Mouse (Mus musculus): ENCODE measurements around the gene Srp9. TPM values are rescaled to one million over a fixed set of nuclear protein-coding genes. Genes with fewer than 3 reads are reported as not detected.

Srp9 gene
- polyA plus RNA-seq, 1 experiment from 2014 or later = 75.4 TPM

DNA sequence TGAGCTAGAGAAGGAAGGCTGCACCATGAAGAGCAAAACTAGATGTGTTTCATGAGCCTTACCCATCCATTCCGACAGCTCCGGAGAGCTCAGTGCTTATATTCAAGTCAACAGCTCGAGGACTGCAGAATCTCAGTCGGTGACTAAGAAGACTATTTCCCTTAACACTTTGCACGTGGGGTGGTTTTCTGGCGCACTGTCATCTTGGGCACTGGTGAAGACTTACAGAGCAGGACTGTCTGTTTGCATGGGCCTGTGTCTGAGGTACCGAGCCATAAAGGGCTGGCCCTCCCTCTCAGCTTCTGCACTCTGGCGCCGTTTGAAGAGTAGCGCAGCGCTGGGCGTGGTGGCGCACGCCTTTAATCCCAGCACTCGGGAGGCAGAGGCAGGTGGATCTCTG lies 12.2 kb upstream of the Srp9 start:
- WGBS (ENCODE audit: missing documents) = 87% methylated on average over 13 of the region's 15 CpGs
- Histone ChIP-seq H3K79me2 (ENCODE audit: inconsistent target) (no peaks in the 10 kb centered on the region), H3K36me3 (ENCODE audit: inconsistent target) (no peaks in the 10 kb centered on the region), H3K27ac (no peak overlapping the region), H3K4me3 (ENCODE audit: inconsistent target) (no peak overlapping the region)

GRCm38 (mm10) chr1:182113131-182113530 lies 11.4 kb upstream of the Srp9 start:
- WGBS (ENCODE audit: missing documents) = 94% methylated on average over 10 of the region's 11 CpGs
- no peaks in the 10 kb centered on the region for H3K36me3 ChIP-seq (ENCODE audit: inconsistent target)
- no peak overlapping the region for H3K27ac ChIP-seq
- H3K79me2 ChIP-seq (ENCODE audit: inconsistent target) = no peaks in the 10 kb centered on the region
- H3K4me3 ChIP-seq (ENCODE audit: inconsistent target) = no peak overlapping the region

DNA sequence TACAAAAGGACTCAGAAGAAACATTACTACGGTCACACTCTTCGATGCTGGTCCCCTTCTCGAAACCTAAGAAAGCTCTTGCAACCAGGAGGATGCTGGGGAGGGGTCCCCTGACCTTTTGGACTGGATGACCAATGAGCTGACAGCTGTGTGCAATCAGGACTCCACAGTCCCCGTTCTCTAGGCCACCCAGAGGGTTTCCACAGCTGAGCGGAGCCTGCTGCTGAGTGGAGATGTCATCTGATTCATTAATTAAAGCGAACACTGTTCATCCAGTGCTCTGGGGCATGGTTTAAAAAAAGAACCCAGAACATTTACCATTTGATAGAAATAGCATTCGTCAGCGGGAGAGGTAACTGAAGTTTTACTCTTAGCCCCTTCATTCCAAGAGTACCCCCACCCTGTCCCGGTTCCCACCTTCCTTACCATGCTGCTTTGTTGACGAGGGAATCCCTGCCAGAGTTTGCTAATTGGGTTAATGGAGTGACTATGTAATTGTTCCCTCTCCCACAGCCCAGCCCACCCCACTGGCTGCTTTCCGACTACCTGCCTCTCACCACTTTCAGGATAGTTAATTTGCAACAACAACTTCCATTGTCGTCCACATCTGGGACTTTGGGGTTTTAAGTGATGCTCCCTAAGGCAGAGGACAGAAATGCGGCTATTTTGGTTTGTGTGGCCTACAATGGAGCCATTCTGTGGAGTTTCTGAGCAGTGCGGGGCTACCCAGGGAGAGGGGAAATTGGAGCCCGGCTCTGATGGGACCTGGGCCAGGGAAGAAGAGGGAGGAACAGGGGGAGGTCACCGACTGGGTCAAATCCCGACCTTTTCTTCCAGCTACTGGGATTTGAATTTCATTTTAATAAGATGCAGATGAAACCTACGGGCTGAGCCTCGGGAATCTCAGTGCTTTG lies 10.7 kb upstream of the Srp9 start:
- Histone ChIP-seq H3K4me3 (ENCODE audit: inconsistent target) (no peak overlapping the region), H3K36me3 (ENCODE audit: inconsistent target) (no peaks in the 10 kb centered on the region), H3K27ac (no peak overlapping the region), H3K79me2 (ENCODE audit: inconsistent target) (no peaks in the 10 kb centered on the region)
- WGBS (ENCODE audit: missing documents) = 86% methylated on average over 19 of the region's 19 CpGs

DNA sequence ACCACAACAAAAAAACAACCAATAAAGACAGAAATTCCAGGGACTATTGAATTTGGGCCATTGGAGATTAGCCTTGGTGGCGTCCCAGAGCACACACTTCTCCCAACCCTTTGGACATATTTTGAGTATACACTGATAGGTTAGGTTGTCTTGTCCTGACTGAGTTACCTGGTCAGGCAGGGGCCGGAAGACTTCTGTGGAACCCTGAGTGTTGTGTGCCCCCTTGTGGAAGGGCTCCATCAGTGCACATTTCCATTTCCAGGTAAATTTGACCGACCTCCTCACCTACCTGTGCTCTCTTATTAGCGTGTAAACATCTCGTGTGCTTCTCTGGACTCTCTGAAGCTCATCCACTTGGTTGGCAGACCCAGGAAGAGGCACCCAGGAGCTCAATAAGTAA lies 9.3 kb upstream of the Srp9 start:
- Histone ChIP-seq H3K4me3 (ENCODE audit: inconsistent target) (no peak overlapping the region), H3K36me3 (ENCODE audit: inconsistent target) (no peaks in the 10 kb centered on the region), H3K79me2 (ENCODE audit: inconsistent target) (no peaks in the 10 kb centered on the region), H3K27ac (no peak overlapping the region)
- WGBS (ENCODE audit: missing documents) = 18% methylated on average over 5 of the region's 5 CpGs

DNA sequence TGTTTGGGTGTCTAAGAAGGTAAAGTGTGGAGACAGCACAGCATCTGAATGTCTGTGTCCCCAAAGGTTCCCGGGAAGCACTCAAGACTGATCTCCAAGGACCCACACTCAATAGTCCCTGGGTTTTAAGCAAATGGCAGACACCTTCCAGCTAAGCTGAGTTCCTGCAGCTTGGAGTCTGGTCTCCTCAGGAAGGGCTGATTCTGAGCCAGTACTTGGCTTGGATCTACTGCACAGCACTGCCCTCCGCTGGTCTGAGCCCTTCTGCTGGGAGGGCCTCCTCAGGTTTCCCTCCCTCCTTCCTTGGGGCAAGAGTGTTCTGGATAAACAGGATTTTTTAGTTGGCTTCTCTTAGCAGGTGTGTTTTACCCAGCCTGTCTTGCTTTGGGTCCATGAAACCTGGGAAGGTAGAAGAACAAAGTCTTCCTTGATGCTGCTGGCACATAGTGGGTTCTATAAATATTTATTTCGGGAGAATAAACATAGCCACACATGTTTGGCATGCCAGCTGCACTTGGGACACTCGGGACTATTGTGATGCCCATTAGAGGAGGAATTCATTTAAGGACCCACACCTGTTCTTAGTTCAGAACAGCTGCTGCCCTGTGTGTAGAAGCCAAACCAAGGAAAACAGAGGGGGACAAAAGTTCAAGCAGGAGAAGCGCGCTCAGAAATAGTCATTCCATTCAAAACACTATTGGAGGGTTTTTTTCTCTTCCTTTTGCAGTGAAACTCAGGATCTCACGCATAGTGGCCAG lies 8.7 kb upstream of the Srp9 start:
- H3K36me3 ChIP-seq (ENCODE audit: inconsistent target) = no peaks in the 10 kb centered on the region
- H3K79me2 ChIP-seq (ENCODE audit: inconsistent target) = no peaks in the 10 kb centered on the region
- no peak overlapping the region for H3K4me3 ChIP-seq (ENCODE audit: inconsistent target)
- WGBS (ENCODE audit: missing documents) = 58% methylated on average over 7 of the region's 7 CpGs
- H3K27ac ChIP-seq = no peak overlapping the region

- no peak overlapping the region for H3K4me3 ChIP-seq (ENCODE audit: inconsistent target)
- H3K79me2 ChIP-seq (ENCODE audit: inconsistent target) = peaks cover 26% of the 10 kb centered on the region
- no peak overlapping the region for H3K27ac ChIP-seq
- 91% methylated on average over 3 of the region's 4 CpGs for WGBS (ENCODE audit: missing documents)
- peaks cover 2% of the 10 kb centered on the region; the same call in 1 of the 2 replicates for H3K36me3 ChIP-seq (ENCODE audit: inconsistent target)
Measured at GRCm38 (mm10) chr1:182122413-182122812, 2.1 kb upstream of the Srp9 start.

- Histone ChIP-seq H3K36me3 (ENCODE audit: inconsistent target) (peaks cover 26% of the 10 kb centered on the region; the same call in 1 of the 2 replicates), H3K4me3 (ENCODE audit: inconsistent target) (peak overlapping the region; percentile 67), H3K27ac (no peak overlapping the region), H3K79me2 (ENCODE audit: inconsistent target) (peaks cover 51% of the 10 kb centered on the region)
- 1% methylated on average over 32 of the region's 33 CpGs for WGBS (ENCODE audit: missing documents)
Measured at GRCm38 (mm10) chr1:182124924-182125368, 409 bp downstream of the Srp9 start.

DNA sequence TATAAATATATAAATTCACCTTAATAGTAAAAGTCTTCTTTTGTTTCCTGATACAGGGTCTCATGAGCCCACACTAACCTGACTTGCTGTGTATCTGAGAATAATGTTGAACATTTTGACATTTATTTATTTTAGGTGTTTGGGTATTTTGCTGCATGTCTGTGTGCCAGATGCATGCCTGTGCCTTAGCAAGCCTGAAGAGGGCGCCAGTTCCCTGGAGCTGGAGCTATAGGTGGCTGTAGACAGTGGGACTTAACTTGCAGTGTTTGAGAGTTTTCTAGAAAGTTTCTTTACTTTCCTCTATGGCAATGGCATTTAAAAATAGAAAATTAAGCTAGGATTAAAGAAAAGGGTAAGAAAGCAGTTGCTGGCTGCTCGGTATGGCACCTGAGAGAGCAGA lies 6.3 kb downstream of the Srp9 start:
- H3K36me3 ChIP-seq (ENCODE audit: inconsistent target) = peaks cover 41% of the 10 kb centered on the region; the same call in 1 of the 2 replicates
- WGBS (ENCODE audit: missing documents) = 70% methylated on average over 2 of the region's 2 CpGs
- no peak overlapping the region for H3K4me3 ChIP-seq (ENCODE audit: inconsistent target)
- no peak overlapping the region for H3K27ac ChIP-seq
- peaks cover 45% of the 10 kb centered on the region for H3K79me2 ChIP-seq (ENCODE audit: inconsistent target)

DNA sequence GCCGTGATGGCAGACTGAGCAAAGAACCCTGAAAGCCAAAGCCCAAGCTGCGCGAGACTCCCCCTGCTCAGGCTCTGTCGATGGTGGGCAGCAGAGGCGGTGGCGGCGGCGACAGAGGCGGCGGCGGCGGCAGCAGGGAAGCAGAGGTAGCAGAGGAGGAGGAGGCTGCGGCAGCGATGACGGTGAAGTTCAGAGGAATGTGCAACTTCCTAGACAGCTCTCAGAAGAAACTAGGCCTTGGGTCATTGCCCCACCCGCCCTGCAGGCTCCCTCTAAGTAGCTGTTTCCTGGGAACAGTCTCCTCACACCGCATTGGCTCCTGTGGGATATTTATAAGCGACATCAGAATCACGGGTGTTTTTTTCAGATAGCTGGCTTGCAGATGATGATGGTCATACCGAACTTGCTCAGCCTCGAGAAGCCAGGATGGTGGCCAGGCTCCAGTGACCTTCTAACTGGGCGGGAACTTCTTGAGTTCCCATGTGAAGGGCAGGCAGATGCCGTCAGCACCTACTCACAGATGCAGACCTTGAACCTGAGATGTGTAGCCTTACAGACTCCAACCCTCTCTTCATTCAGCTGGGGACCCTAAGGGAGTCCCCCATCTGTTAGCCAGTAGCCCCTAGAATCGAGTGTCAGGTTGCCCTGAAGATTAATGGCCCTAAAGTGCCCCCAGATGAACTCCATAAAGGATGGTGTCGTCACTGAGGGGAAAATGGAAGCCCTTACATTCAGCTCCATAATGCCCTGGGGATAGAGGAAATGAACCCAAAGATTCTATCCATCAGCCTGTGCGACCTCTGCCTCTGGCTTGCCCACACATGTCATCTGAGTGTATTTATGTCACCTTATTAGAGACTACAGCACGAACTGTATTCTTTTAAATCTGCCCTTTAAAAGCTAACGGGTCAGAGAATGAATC lies 12.9 kb downstream of the Srp9 start:
- 66% methylated on average over 28 of the region's 28 CpGs for WGBS (ENCODE audit: missing documents)
- Histone ChIP-seq H3K36me3 (ENCODE audit: inconsistent target) (peaks cover 5% of the 10 kb centered on the region; the same call in 1 of the 2 replicates), H3K79me2 (ENCODE audit: inconsistent target) (no peaks in the 10 kb centered on the region), H3K27ac (no peak overlapping the region), H3K4me3 (ENCODE audit: inconsistent target) (no peak overlapping the region)

GRCm38 (mm10) chr1:182138172-182138571 lies 13.6 kb downstream of the Srp9 start:
- Histone ChIP-seq H3K4me3 (ENCODE audit: inconsistent target) (no peak overlapping the region), H3K27ac (no peak overlapping the region), H3K36me3 (ENCODE audit: inconsistent target) (no peaks in the 10 kb centered on the region), H3K79me2 (ENCODE audit: inconsistent target) (no peaks in the 10 kb centered on the region)
- 93% methylated on average over 7 of the region's 8 CpGs for WGBS (ENCODE audit: missing documents)

DNA sequence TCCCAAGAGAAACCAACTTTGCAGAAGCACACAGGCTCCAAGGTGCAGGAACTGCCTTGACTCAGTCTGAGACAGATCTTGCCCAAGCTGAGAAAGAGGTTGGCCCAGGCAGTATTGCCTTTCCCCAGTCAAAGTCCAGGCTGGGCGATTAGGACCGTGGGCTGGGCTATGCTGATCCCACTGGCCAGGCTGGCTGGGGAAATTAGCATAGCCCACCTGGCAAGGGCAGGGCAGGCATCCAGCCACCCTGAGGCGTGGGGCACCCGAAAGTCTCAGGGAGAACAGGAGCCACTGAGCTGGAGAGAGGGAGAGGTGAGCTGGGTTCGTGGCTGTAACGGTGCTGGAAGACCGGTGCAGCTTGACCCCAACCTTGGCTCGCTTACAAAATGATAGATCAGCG lies 15.4 kb downstream of the Srp9 start:
- H3K4me3 ChIP-seq (ENCODE audit: inconsistent target) = no peak overlapping the region
- no peak overlapping the region for H3K27ac ChIP-seq
- H3K79me2 ChIP-seq (ENCODE audit: inconsistent target) = no peaks in the 10 kb centered on the region
- no peaks in the 10 kb centered on the region for H3K36me3 ChIP-seq (ENCODE audit: inconsistent target)
- 64% methylated on average over 9 of the region's 9 CpGs for WGBS (ENCODE audit: missing documents)

DNA sequence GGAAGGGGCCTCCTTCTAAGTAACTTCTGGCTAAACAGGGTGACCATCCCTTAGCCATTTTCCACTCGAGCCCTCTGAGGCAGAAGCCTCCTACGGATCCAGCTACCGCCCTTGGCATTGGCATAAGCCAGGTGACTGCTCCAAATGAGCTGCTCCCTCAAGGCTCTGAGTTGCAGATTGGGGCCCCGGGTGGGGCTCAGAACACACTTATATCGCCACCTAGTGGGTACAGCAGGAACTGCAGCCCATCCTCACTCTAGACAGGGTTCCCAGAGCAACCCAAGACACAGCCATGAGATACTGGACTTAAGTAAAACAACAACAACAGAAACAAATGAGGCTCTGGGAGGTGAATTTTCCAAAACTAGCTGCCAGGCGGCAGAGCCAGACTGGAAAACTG lies 15.8 kb downstream of the Srp9 start:
- no peak overlapping the region for H3K4me3 ChIP-seq (ENCODE audit: inconsistent target)

DNA sequence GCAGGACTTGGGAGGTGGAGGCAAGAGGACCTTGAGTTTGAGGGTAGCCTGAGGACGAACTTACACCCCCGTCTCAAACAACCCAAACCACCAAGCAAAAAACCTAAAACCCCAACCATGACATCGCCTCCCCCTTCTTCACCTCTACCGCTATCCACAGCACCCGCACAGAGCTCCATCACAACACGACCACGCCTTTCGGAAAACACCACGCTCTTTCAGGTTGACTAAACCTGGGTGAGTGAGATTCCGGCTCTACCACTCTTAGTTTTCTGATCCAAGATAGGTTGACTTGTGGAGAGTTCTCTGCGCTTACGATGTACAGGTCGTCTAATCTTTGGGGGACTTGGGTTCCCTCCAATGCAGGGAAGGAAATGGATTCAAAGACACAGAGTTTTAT lies 18.2 kb downstream of the Srp9 start:
- Histone ChIP-seq H3K4me3 (ENCODE audit: inconsistent target) (no peak overlapping the region), H3K79me2 (ENCODE audit: inconsistent target) (no peaks in the 10 kb centered on the region), H3K27ac (no peak overlapping the region), H3K36me3 (ENCODE audit: inconsistent target) (no peaks in the 10 kb centered on the region)
- WGBS (ENCODE audit: missing documents) = 93% methylated on average over 13 of the region's 13 CpGs

More for the DNA sequence above, 15.8 kb downstream of the Srp9 start:
- Histone ChIP-seq H3K79me2 (ENCODE audit: inconsistent target) (no peaks in the 10 kb centered on the region), H3K36me3 (ENCODE audit: inconsistent target) (no peaks in the 10 kb centered on the region), H3K27ac (no peak overlapping the region)
- 3% methylated on average over 6 of the region's 6 CpGs for WGBS (ENCODE audit: missing documents)

DNA sequence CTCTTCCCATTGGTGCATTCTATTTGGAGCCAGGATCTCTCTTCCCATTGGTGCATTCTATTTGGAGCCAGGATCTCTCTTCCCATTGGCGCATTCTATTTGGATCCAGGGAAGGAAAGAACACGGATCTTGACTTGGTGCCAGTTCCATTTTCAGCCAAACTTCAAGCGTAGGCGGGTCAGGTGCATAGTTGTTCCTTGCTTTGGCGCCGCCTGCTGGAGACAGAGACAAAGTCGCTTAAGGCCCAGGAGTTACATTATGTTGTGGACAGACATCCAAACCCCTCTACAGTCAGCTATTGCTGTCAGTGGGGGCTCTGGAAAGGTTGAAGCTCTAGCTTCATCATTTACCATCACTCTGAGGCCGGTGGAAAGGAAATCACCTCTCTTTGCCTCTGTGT lies 18.8 kb downstream of the Srp9 start:
- no peaks in the 10 kb centered on the region for H3K79me2 ChIP-seq (ENCODE audit: inconsistent target)
- no peak overlapping the region for H3K4me3 ChIP-seq (ENCODE audit: inconsistent target)
- H3K36me3 ChIP-seq (ENCODE audit: inconsistent target) = no peaks in the 10 kb centered on the region
- 90% methylated on average over 8 of the region's 8 CpGs for WGBS (ENCODE audit: missing documents)
- no peak overlapping the region for H3K27ac ChIP-seq
